Mouse (Mus musculus) C2C12 (cell line): ENCODE data around the gene Slc47a1.

Experiments used
- CTCF ChIP-seq: IDR thresholded peaks from one replicate; pipeline ENCODE4 v1.5.1; 2011; ENCODE audit not compliant: control insufficient read depth, insufficient read depth, insufficient read length
- MYOG ChIP-seq: IDR thresholded peaks from one replicate; pipeline ENCODE4 v1.6.1; 2011; ENCODE audit not compliant: control insufficient read depth, insufficient read length; ENCODE audit errors: extremely low read depth
- USF1 ChIP-seq: IDR thresholded peaks from one replicate; pipeline ENCODE4 v1.6.1; 2011; ENCODE audit warnings: low read depth, mild to moderate bottlenecking, control low read depth, moderate library complexity

DNA sequence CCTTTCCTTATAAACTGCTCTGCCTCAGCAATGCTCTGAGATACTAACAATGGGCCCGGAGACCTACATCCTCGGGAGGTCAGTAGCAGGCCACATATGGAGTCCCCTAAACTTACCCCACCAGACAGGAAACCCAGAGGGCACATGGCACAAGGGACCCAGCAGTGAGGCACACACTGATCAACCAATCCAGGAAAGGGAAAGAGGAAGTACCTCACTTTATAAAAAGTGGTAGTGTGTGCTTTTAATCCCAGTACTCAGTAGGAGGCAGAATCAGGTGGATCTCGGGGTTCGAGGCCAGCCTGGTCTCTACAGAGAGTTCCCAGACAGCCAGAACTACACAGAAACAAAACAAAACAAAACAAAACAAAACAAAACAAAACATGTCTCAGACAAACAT lies 37.8 kb downstream of the Slc47a1 start:
- TF ChIP-seq CTCF (no peak), MYOG (no peak), USF1 (no peak)
